Mouse (Mus musculus): Measurements from ENCODE around the gene Spryd3. TPM values are rescaled to one million over a fixed set of nuclear protein-coding genes. Genes with fewer than 3 reads are reported as not detected.

Gene Spryd3
- total and polyA plus RNA-seq, 2 experiments from 2014 or later: 118 to 134 TPM

GRCm38 (mm10) chr15:102134709-102135108, 1.3 kb downstream of the Spryd3 start:
- no peaks in the 10 kb centered on the region for H3K27me3 ChIP-seq (ENCODE audit: insufficient read depth, low read length)
- no peaks in the 10 kb centered on the region for H3K4me1 ChIP-seq (ENCODE audit: insufficient read depth, low read length)
- 82% methylated on average over 2 of the region's 2 CpGs for WGBS
- DNase-seq (ENCODE audit: low spot score): no peak
- H3K9ac ChIP-seq (replicated peaks; ENCODE audit: low read length, poor library complexity, severe bottlenecking): no peak overlapping the region
- H3K4me3 ChIP-seq (ENCODE audit: low read depth, low read length): peak overlapping the region; percentile 75
- H3K9me3 ChIP-seq (ENCODE audit: low read length): no peaks in the 10 kb centered on the region
- H3K4me2 ChIP-seq (ENCODE audit: low read depth, low read length, poor library complexity, severe bottlenecking): peak overlapping the region; percentile 72
- H3K36me3 ChIP-seq (ENCODE audit: insufficient read depth, low read length): peaks cover 28% of the 10 kb centered on the region
- H3K27ac ChIP-seq (ENCODE audit: low read depth, low read length): no peak overlapping the region
- no peak for ATAC-seq (ENCODE audit: low FRiP score)
- TF ChIP-seq CTCF (IDR thresholded peaks at IDR 0.05): no peak

- H3K4me3 ChIP-seq (ENCODE audit: low read depth, low read length): no peak overlapping the region
- H3K4me2 ChIP-seq (ENCODE audit: low read depth, low read length, poor library complexity, severe bottlenecking): no peak overlapping the region
- 90% methylated on average over 9 of the region's 9 CpGs for WGBS
- H3K9me3 ChIP-seq (ENCODE audit: low read length): no peaks in the 10 kb centered on the region
- H3K36me3 ChIP-seq (ENCODE audit: insufficient read depth, low read length): peaks cover 34% of the 10 kb centered on the region
- H3K27me3 ChIP-seq (ENCODE audit: insufficient read depth, low read length): no peaks in the 10 kb centered on the region
- ATAC-seq (ENCODE audit: low FRiP score) (no peak), DNase-seq (ENCODE audit: low spot score) (no peak)
- no peak overlapping the region for H3K27ac ChIP-seq (ENCODE audit: low read depth, low read length)
- TF ChIP-seq CTCF (IDR thresholded peaks at IDR 0.05): no peak
- H3K4me1 ChIP-seq (ENCODE audit: insufficient read depth, low read length): no peaks in the 10 kb centered on the region
- H3K9ac ChIP-seq (replicated peaks; ENCODE audit: low read length, poor library complexity, severe bottlenecking): no peak overlapping the region
These were observed 2.7 kb downstream of the Spryd3 start for GRCm38 (mm10) chr15:102133314-102133713.

- no peak overlapping the region for H3K27ac ChIP-seq (ENCODE audit: low read depth, low read length)
- no peak for ATAC-seq (ENCODE audit: low FRiP score)
- no peak for TF ChIP-seq CTCF (IDR thresholded peaks at IDR 0.05)
- no peak overlapping the region for H3K4me3 ChIP-seq (ENCODE audit: low read depth, low read length)
- H3K9me3 ChIP-seq (ENCODE audit: low read length): no peaks in the 10 kb centered on the region
- no peak for DNase-seq (ENCODE audit: low spot score)
- H3K36me3 ChIP-seq (ENCODE audit: insufficient read depth, low read length): peaks cover 56% of the 10 kb centered on the region
- no peak overlapping the region for H3K4me2 ChIP-seq (ENCODE audit: low read depth, low read length, poor library complexity, severe bottlenecking)
- H3K27me3 ChIP-seq (ENCODE audit: insufficient read depth, low read length): no peaks in the 10 kb centered on the region
- H3K4me1 ChIP-seq (ENCODE audit: insufficient read depth, low read length): no peaks in the 10 kb centered on the region
- H3K9ac ChIP-seq (replicated peaks; ENCODE audit: low read length, poor library complexity, severe bottlenecking): no peak overlapping the region
- 81% methylated on average over 2 of the region's 2 CpGs for WGBS
These were observed 9.7 kb downstream of the Spryd3 start for GRCm38 (mm10) chr15:102126303-102126702.

GRCm38 (mm10) chr15:102120530-102120929, 15.5 kb downstream of the Spryd3 start:
- H3K4me1 ChIP-seq (ENCODE audit: insufficient read depth, low read length): no peaks in the 10 kb centered on the region
- H3K9me3 ChIP-seq (ENCODE audit: low read length): no peaks in the 10 kb centered on the region
- H3K4me2 ChIP-seq (ENCODE audit: low read depth, low read length, poor library complexity, severe bottlenecking): no peak overlapping the region
- H3K36me3 ChIP-seq (ENCODE audit: insufficient read depth, low read length): peaks cover 57% of the 10 kb centered on the region
- no peak overlapping the region for H3K9ac ChIP-seq (replicated peaks; ENCODE audit: low read length, poor library complexity, severe bottlenecking)
- DNase-seq (ENCODE audit: low spot score) (no peak), ATAC-seq (ENCODE audit: low FRiP score) (no peak)
- 93% methylated on average over 5 of the region's 5 CpGs for WGBS
- H3K27me3 ChIP-seq (ENCODE audit: insufficient read depth, low read length): no peaks in the 10 kb centered on the region
- H3K27ac ChIP-seq (ENCODE audit: low read depth, low read length): no peak overlapping the region
- no peak for TF ChIP-seq CTCF (IDR thresholded peaks at IDR 0.05)
- H3K4me3 ChIP-seq (ENCODE audit: low read depth, low read length): no peak overlapping the region

DNA sequence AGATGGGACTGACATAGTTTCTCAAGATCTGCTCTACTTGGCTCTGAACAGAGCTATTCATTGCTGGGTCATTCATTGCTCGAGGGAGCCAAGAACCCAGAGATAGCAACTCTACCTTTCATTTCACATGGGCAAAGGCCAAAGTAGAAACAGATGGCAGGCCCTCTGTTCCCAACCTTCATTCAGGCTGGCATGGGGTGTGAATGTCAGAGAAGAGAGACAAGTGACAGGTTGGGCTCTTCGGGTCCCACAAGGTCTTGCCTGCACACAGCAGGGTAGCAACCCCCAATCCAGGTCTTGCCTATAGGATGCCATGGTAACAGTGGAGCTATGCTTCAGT, 16.2 kb downstream of the Spryd3 start:
- TF ChIP-seq CTCF (IDR thresholded peaks at IDR 0.05): no peak
- Histone ChIP-seq H3K4me2 (ENCODE audit: low read depth, low read length, poor library complexity, severe bottlenecking) (no peak overlapping the region), H3K9ac (replicated peaks; ENCODE audit: low read length, poor library complexity, severe bottlenecking) (no peak overlapping the region), H3K27me3 (ENCODE audit: insufficient read depth, low read length) (no peaks in the 10 kb centered on the region), H3K4me3 (ENCODE audit: low read depth, low read length) (no peak overlapping the region), H3K9me3 (ENCODE audit: low read length) (no peaks in the 10 kb centered on the region), H3K27ac (ENCODE audit: low read depth, low read length) (no peak overlapping the region), H3K36me3 (ENCODE audit: insufficient read depth, low read length) (peaks cover 51% of the 10 kb centered on the region), H3K4me1 (ENCODE audit: insufficient read depth, low read length) (no peaks in the 10 kb centered on the region)
- 61% methylated on average over 2 of the region's 2 CpGs for whole genome bisulfite sequencing
- ATAC-seq (ENCODE audit: low FRiP score) (no peak), DNase-seq (ENCODE audit: low spot score) (no peak)

DNA sequence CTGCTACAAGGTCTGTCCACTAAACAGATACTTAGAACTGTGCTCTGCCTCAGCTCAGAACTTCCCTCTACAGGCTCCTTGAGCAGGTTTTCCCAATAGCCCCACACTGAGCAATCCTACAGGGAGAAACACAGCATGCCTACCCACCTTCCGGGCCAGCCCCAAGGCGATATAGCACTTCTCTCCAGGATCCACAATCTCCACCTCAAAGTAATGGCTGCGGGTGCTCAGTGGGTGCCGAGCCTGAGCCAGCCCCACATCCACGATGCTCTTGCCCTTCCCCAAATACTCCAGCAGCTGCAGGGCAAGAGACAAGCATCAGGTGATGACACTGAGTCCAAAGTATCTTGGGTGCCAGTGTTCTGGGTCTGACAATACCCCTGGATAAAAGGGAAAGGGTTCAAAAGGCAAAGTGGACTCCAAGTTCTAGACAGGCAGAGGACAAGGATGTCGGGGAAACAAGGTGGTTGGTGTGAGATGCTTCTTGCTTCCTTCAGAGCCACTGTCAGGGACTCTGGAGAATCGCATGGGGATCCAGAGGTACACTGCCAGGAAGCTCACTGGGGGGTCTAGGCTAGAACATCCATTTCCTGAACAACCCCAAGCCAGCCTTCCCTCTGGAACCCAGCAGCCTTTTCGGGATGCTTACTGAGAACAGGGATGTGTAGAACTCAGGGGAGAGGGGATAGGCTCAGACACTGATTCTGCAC, 16.8 kb downstream of the Spryd3 start:
- ATAC-seq (ENCODE audit: low FRiP score) (no peak), DNase-seq (ENCODE audit: low spot score) (no peak)
- Histone ChIP-seq H3K36me3 (ENCODE audit: insufficient read depth, low read length) (peaks cover 48% of the 10 kb centered on the region), H3K4me1 (ENCODE audit: insufficient read depth, low read length) (no peaks in the 10 kb centered on the region), H3K4me2 (ENCODE audit: low read depth, low read length, poor library complexity, severe bottlenecking) (no peak overlapping the region), H3K9ac (replicated peaks; ENCODE audit: low read length, poor library complexity, severe bottlenecking) (no peak overlapping the region), H3K27me3 (ENCODE audit: insufficient read depth, low read length) (no peaks in the 10 kb centered on the region), H3K4me3 (ENCODE audit: low read depth, low read length) (no peak overlapping the region), H3K9me3 (ENCODE audit: low read length) (no peaks in the 10 kb centered on the region), H3K27ac (ENCODE audit: low read depth, low read length) (no peak overlapping the region)
- 78% methylated on average over 8 of the region's 8 CpGs for WGBS
- no peak for TF ChIP-seq CTCF (IDR thresholded peaks at IDR 0.05)

Data from midbrain, postnatal 0 days (tissue).